Mouse (Mus musculus) ES-CJ7 (cell line): ENCODE results near the gene Rrad.

ENCODE experiments used
- DNase-seq: peaks from one replicate; pipeline ENCODE4 v3.0.0; 2011; ENCODE audit warnings: low read depth, low spot score

Rrad gene

DNA sequence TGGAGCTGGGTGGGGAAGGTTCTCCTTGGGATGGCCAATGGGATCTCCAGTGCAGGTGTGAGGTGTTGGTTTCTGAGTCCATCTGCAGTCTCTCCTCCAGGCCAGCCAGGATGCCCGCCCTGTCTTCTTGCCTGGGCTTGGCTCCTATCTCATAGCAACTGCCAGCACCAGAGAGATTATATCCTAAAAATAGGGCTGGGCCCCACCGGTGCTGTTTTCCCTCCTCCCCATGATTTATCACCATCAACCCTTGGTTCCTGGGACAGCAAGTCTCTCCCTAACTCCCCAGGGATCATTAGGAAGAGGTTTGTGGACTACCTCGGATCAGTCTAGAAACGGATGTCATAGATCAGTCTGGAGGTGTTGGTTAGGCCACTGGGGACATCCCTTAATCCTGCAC, 18.0 kb downstream of the Rrad start:
- DNase-seq, result no peak

DNA sequence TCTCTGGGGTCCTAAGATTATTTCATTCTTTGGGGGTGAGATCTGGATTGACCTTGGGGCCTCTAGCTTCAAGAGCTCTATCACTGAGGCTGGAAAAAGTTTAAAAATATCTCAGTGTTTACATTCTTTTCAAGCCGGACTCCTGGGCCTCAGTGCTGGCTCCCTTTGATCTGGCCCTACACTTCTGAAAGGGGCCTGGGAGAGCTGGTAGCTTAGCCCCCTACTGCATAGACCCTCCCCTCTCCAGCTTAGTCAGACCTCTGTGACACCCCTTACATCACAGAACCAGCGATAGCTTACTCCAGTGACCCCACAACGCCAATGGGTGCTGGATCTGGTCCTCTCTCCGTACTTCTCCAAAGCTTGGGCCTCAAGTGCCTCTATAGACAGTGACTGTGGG, 19.5 kb downstream of the Rrad start:
- no peak for DNase-seq

DNA sequence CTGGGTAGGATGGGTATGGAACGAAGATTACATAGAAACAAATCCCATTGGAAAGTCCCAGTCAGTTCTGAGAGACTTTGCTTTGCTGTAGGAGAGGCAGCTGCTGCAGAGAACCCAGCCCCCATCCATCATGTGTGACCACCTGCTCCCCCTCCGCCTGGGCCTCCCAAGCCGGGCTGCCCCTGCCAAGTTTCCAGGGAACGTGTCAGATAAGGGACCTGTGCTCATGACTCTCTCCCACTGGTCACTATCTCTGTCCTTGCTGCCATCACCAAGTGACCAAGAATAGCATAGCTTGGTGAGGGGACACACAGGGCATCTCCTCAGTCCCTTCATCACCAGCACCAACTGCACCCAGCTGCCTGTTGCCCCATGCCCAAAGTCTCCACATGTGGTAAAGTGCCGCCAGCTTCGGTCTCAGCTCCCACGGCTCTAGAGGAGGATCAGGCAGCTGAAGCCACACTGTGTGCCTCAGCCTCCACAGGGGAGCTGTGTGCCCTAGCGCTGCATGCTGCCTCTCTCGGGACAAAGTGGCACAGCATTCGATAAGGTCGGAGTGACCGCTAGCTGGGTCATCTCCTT, 20.9 kb downstream of the Rrad start:
- no peak for DNase-seq

DNA sequence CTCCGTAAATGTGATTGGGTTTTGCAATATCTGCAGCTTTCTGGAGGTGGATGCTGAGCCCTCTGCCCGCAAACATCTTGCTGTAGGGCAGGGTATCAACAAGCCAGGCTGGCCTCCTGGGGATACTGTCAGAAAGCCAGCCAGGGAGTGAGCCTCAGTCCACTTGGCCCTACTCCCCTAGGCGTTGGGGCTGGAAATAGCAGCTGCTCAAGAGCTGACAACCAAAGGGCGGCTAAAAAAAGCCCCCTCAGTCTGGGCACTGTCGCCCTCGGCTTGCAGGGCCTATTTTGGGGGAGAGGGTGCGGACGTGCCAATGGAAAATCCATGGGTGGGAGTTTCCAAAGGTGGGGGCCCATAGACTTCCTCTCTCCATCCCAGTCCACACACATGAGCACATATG, 21.9 kb downstream of the Rrad start:
- DNase-seq, result no peak

DNA sequence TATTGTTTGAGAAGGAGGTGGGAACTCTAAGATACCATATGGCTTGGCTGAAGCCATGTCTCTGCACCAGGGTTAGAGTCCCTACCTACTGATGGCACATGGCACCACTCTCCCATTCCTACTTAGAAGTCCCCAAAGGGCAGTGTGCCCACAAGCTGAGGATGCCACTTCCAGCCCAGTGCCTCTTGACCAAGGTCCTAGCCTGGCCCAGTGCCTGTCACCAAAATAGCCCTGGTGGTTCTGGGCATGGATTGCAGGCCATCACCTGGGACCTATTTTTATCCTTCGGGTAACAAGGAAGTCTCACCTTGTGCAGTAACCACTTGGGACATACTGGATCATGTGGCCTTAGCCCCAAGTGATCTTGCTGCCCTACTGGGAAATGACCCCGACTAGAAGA, 23.2 kb downstream of the Rrad start:
- DNase-seq, result no peak

DNA sequence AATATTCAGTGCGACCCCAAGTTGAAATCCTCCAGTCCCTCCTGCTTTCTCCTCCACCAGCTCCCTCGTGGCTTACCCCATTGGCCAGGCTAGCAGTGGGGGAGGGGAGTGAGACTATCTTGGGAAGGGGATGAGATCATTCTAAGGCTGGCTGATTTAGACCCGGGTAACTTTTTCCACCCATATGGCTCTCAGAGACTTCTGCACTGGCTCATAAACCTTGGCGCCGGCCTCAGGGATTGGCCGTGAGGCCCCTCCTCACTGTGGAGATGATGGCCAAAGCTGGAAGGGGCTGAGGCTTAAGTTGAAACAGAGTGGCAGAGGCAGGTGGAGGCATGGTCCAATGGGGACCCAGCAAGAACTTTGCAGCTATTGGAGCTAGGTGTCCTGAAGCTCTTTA, 24.8 kb downstream of the Rrad start:
- no peak for DNase-seq

DNA sequence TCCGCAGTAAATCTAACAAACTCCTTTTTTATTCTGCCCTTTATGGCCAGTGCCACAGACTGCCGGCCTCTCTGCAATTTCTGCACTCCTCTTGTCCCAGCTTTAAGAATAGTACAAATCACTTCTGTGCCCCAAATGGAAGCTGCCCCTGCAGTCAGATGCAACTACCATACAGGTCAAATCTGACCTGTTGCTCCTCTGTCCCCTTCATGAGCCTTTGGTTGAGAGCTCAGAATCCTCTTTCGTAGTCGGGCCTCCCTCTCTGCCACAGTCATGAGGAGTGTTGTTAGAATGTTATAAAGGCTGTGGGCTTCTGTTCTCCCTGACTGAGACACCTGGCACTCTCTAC, 27.9 kb downstream of the Rrad start:
- no peak for DNase-seq

DNA sequence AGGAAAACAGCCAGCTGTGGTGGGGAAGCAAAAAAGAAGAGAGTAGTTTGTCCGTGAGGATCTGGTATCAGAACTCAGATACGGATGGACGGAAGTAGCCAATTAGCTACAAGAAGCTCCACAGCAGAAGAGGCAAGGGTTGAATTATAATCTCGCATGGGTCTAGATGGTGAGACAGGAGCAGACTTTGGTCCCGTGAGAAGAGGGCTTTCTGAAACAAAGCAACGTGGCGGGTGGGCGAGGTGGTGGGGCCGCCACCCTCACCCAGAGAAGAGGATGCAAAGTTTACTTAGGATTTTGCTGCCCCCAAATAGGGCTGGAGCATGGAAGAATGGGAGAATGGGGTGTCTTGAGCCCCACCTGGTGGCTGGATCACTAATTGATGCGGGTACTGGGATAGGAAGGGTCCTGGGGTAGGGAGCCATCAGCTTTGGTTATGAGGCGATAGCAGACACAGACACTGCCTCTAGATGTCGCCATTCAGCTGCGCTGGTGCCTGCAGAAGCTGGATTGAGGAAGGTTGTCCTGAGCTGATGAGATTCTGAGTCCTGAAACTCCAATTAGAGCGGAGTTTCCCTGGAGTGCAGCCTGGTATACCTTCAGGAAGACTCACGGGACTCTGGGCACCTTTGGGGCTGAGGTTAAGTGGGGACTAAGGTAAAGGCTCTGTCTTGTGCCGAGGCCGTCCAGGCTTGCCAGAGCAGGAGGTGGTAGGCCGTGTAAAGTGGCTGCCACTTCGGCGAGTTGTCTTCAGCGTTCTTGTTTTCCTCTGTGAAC, 28.5 kb downstream of the Rrad start:
- DNase-seq, result peak; percentile 99

DNA sequence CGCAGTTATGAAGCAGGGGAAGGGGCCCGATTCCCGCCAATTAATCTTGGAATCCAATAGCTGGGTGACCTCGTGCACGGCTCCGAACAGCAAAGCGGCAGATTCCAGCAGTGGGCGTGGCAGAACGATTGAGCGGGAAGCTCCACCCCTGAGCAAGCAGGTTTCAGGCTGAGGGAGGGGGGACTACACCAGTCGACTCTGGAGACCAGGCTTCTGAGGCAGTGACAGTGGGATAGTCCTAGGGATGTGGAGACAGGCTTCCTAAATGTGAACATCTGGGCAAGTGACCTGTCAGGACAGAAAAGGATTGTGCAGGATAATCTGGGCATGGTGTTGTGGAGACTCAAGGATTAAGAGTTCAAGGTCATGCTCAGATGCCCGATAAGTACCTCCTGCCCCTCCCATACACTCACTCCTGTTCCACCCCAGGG, 29.2 kb downstream of the Rrad start:
- DNase-seq, result peak; percentile 86

DNA sequence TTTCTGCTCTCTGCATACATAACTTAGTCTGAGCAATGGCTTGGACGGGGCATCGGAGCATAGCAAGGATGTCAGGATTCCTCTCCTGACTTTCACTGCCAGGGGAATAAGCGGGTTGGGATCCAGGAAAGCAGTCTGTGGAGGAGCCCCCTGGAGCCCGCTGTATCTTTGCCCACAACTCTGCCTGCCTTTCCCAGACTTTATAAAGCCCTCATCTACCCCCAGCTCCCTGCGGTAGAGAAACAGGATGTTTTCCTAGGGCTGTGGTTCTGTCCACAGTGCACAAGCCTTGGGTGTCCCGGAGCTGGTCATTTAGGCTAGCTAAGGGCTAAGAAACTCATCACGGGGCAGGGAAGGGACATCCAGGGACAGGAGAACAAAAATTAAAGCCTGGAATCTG, 29.7 kb downstream of the Rrad start:
- DNase-seq, result peak; percentile 41

DNA sequence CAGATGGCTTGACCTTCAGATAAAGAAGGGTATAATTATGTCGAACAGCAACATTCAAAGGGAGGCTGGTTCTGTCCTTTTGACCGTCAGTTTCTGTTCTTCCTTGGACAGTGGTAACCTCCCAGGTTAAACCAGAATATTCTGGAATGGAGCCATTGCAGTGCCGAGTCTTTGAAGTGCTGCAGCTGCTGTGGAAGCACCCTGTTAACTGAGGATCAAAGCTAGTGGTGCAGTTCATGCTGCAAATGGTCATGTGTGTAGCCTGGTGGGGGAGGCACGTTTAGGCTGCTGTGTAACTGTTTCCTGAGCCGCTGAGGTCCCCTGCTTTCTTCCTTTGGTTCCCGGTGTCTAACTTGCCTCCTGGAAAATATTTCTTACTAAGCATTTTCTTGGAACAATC, 32.6 kb downstream of the Rrad start:
- DNase-seq, result peak; percentile 40

DNA sequence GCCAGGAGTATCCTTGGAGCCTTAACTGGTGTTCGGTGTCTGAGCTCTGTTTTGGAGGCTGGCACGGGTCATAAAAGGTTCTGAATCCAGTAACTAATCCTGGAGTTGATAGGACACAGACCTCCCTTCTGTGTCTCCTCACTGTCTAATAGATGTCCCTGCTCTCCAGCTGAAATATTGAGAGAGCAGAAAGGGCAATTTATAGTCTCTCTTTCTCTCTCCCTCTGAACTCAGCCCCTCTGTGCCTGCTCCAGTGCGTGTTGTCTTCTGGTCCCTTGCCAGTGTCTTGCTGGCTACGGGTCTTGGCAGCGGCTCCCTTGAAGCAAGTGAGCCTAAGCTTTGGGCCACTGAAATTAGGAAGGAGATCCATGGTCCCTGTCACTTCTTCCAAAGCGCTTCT, 33.5 kb downstream of the Rrad start:
- DNase-seq, result no peak

DNA sequence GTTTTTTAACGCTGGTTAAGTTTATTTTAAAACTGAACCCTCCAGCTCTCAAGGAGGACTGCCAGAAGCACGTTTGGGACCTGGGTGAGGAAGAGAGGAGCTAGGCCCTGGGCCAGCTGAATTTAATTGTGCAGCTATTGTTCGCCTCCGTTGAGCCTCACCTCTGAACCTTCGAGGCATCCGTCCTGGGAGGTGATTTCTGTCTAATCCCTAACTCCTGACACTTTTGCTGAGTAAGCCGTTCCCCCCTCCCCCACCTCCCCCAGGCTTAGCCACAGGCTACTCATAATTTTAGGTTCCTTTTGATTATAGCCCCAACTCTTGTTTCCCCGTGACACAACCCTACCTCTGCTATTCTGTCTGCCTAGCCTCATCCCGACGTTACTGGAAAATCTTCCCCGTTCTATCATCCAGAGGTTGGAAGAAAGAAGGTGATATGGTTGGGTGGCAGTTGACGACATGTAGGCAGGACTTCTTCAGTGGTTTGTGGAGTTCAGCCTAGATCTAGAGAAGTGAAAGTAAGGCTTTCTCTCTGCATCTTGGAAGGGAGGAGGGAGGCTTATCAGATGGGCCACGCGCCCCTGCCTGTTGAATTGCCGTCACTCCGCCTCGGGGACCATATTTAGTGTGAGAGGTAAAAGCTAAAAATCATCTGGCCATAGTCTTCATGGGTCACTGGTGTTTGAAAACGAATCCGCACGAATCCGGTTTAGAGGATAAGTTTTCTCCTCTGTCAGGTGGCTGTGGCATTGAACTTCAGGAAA, 35.2 kb downstream of the Rrad start:
- DNase-seq, result no peak

DNA sequence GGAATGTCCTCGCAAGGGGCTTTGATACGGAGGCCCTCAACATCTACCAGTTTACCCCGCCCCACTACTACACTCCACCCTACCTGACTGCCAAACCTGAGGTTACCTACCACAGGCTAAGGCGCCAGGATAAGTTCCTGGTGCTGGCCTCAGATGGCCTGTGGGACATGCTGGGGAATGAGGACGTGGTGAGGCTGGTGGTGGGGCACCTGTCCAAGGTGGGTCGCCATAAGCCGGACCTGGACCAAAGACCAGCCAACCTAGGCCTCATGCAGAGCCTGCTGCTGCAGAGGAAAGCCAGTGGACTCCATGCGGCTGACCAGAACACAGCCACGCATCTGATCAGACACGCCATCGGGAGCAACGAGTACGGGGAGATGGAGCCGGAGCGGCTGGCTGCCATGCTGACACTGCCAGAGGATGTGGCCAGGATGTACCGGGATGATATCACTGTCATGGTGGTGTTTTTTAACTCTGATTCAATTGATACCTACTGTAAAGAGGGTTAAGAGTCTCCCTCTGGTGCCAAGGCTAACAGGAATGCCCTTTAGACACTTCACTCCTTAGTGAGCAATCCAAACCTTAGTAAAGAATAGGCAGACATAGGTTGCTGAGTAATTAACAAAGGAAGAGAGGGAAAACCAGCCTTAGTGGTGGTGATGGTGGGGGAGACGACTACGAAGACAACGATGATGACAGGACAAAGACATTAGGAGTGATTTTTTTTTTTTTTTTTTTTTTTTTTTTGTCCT, 36.3 kb downstream of the Rrad start:
- DNase-seq, result no peak

DNA sequence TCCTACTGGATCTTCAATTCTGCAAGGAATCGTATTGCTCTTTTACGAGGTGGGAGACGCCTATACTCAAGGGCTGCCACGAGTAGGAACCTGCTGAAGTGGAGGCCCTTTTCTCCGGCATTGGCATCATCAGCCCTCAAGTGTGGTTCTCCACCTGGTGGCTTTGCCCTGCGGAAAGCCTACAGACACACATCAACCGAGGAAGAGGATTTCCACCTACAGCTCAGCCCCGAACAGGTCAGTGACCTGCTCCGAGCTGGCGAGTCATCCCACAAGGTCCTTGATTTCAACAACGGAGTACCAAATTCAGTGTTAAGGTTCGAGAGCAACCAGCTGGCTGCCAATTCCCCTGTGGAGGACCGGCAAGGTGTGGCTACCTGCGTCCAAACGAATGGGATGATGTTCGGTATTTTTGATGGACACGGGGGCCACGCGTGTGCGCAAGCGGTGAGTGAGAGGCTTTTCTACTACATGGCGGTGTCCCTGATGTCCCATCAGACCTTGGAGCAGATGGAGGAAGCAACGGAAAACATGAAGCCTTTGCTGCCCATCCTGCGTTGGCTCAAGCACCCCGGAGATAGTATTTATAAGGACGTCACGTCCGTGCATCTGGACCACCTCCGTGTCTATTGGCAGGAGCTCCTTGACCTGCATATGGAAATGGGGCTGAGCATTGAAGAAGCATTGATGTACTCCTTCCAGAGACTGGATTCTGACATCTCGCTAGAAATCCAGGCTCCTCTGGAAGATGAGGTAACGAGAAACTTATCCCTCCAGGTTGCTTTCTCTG, 37.4 kb downstream of the Rrad start:
- DNase-seq, result no peak

DNA sequence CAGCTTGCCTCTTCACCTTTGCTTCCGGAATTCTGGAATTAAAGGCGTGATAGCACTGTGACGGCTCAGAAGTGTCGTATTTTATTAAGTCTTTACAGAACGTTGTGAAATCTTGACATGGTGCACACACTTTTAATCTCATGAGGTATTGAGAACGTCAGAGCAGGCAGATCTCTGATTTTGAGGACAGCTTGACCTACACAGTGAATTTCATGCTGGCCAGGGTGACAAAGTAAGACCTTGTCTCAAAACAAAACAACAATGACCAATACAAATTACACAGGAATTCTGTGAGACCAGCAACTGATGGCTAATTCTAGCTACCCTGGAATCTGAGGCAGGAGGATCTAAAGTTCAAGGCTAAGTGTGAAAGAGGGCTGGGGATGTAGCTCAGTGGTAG, 38.6 kb downstream of the Rrad start:
- DNase-seq, result no peak

DNA sequence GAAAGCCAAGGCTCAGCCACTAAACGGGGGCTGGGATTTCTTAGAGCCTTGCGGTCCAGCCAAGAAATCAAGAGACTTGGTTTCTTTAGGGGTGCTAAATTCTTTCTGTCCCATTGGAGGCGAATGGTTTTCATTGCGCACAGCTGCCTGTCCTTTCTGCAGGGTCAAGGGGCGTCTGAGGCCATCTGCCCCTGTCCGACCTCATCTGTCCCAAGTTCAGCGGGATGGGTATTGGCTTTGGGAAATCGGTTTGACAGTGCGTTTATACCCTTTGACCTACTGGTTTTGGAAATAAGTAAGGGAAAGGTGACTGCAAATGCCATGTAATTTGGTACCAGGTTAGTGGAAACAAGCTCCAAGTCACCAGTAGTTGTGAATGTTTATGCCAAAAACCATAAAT, 39.3 kb downstream of the Rrad start:
- DNase-seq, result no peak

DNA sequence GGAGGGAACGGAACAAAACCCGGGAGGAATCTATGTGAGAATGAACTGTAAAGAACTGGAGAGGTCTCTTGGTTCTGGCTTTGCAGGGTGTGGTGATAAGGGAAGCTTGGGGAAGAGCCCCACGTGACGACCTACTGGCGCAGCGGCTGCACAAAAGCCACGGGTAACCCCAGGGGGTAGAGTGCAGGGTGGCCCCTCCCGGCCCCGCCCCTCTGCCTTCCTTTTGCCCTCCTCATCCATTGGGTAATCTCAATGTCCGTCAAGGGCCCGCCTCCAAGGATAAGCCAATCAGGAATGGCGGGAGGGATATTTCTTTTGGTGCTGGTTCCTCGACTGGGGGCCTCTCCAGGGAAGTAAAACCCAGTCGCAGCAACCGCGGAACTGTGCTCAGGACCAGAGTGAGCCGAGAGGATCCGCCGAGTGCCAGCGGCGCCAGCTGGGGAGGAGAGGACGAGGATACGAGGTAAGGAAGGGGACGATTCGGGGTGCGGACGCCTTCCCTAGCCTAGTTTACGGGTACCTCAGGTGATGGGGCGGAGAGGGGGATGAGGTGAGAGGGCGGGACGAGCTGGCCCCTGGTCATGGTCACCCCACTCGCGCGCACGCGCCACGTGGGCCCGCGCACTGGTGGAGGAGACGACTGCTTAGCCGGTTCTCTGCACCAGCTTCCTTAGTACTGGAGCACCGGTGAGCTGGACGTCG, 39.8 kb downstream of the Rrad start, which contains the start of gene Pdp2:
Gene Pdp2, plus strand, starts transcription at position 319 of the 702 bp plus-strand sequence.
- DNase-seq, result peak; percentile 98

DNA sequence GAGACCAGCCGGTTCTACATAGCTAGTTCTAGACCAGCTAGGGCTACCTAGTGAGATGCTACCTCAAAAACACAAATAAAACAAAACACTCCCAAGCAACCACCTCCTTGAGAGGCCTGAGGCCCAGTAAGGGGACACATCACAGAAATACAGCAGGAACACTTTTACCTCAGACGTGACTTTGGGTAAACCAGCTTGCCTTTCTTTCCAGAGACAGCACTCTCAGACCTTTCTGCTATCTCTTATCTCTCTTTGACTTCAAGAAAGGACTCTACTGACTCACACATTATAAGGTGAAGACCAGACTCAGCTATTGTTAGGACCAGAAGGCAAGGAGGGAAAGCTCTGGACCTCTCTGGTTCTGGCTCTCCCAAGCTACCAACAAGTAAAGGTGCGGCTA, 40.8 kb downstream of the Rrad start:
- DNase-seq, result no peak

DNA sequence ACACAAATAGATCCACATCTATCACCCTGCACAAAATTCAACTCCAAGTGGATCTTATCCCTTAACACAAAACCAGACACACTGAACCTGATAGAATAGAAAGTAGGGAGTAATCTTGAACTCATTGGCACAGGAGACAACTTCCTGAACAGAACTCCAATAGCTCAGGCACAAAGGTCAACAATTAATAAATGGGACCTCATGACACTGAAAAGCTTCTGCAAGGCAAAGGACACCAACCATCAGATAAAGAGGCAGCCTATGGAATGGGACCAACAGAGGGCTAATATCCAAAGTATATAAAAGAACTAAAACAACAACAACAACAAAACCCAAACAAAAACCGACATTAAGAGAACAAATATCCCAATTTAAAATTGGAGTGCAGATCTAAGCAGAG, 46.6 kb downstream of the Rrad start:
- DNase-seq, result no peak
